Mouse (Mus musculus) midbrain, postnatal 0 days (tissue): Measurements from ENCODE around the gene Fbxo6. TPM values are rescaled to one million over a fixed set of nuclear protein-coding genes. Genes with fewer than 3 reads are reported as not detected.

Source experiments
- ATAC-seq: fragments of 200-750 bp; cut with Nextera tagmentation; 2 replicates; pipeline ENCODE4 v1.8.0; 2017; ENCODE audit warnings: moderate number of reproducible peaks, mild to moderate bottlenecking, moderate TSS enrichment, moderate library complexity; ENCODE audit not compliant: low FRiP score
- DNase-seq: peaks from one replicate; pipeline ENCODE4 v3.0.0-alpha.2; 2015; ENCODE audit warnings: low spot score
- H3K27ac ChIP-seq: fragments of 300-500 bp; sonication (generic); 2 replicates; pipeline ENCODE4 v1.5.1; 2014; ENCODE audit warnings: low read depth, mild to moderate bottlenecking, low read length, mixed read lengths
- H3K27me3 ChIP-seq: fragments of 300-500 bp; sonication (generic); 2 replicates; pipeline ENCODE4 v1.6.1; 2014; ENCODE audit warnings: low read length, control low read depth, mixed read lengths; ENCODE audit not compliant: insufficient read depth
- H3K36me3 ChIP-seq: fragments of 300-500 bp; sonication (generic); 2 replicates; pipeline ENCODE4 v1.6.1; 2014; ENCODE audit warnings: low read length, control low read depth, mixed read lengths; ENCODE audit not compliant: insufficient read depth
- H3K4me1 ChIP-seq: fragments of 300-500 bp; sonication (generic); 2 replicates; pipeline ENCODE4 v1.6.1; 2014; ENCODE audit warnings: mild to moderate bottlenecking, control low read depth, antibody characterized with exemption, low read length, mixed read lengths; ENCODE audit not compliant: insufficient read depth
- H3K4me2 ChIP-seq: fragments of 300-500 bp; sonication (generic); 2 replicates; pipeline ENCODE4 v1.6.1; 2014; ENCODE audit warnings: low read depth, mild to moderate bottlenecking, low read length, mixed read lengths; ENCODE audit not compliant: poor library complexity, severe bottlenecking
- H3K4me3 ChIP-seq: fragments of 300-500 bp; sonication (generic); 2 replicates; pipeline ENCODE4 v1.5.1; 2014; ENCODE audit warnings: low read depth, mild to moderate bottlenecking, low read length, moderate library complexity
- H3K9ac ChIP-seq: fragments of 300-500 bp; sonication (generic); replicated peaks from 2 replicates; pipeline ENCODE4 v1.6.1; 2014; ENCODE audit warnings: mild to moderate bottlenecking, low read length, moderate library complexity, mixed read lengths; ENCODE audit not compliant: poor library complexity, severe bottlenecking
- H3K9me3 ChIP-seq: fragments of 300-500 bp; sonication (generic); 2 replicates; pipeline ENCODE4 v1.6.1; 2016; ENCODE audit warnings: low read length, control low read depth
- CTCF ChIP-seq: IDR thresholded peaks from 2 replicates; pipeline ENCODE4 v1.5.1; 2016; ENCODE audit warnings: antibody characterized with exemption, mild to moderate bottlenecking
- WGBS: fragments of 180-500 bp; shearing (Covaris S2); extraction: QIAGEN DNeasy Blood & Tissue Kit; methylation state at CpG from one replicate; pipeline ENCODE4 v1.1.7; 2014; 5-methylcytosine and 5-hydroxymethylcytosine counted together
- polyA plus RNA-seq: library from polyadenylated mRNA; unstranded; fragments of >200 nt; fragmentation: Nextera tagmentation; extraction: Ambion mirVana; gene quantifications from 2 replicates; pipeline ENCODE4 v1.2.1, GENCODE M21; 2015
- total RNA-seq: library from RNA; depleted of rRNA; stranded (reverse); fragments of >200 nt; gene quantifications from 2 replicates; pipeline ENCODE4 v1.2.3, GENCODE M21; 2014

Gene Fbxo6
- total and polyA plus RNA-seq, 2 experiments from 2014 or later = 23.6 to 27.7 TPM

DNA sequence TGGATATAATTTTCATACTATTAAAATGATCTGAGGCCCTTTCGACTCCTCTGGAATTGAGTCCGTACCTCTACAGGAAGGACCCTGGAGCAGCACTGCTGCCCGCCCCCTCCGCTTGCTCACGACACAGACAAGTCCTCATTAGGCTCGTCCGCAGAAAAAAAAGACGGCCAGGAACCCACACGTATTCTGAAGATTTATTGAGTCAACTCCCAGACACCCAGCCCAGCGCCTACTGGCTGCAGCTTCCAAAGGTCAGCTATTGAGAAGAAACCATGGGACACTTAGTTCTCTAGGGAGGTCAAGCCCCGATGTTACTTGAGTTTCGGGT is 12.2 kb downstream of the Fbxo6 start:
- peak overlapping the region; percentile 85 for H3K27ac ChIP-seq
- WGBS = under 1% methylated on average over 12 of the region's 12 CpGs
- ATAC-seq (peak; percentile 19; the same call in 1 of the 2 replicates), DNase-seq (no peak)
- H3K9ac ChIP-seq = peak overlapping the region; percentile 67; the same call in 1 of the 2 replicates
- peaks cover 5% of the 10 kb centered on the region for H3K36me3 ChIP-seq
- no peaks in the 10 kb centered on the region for H3K27me3 ChIP-seq
- H3K4me1 ChIP-seq = no peaks in the 10 kb centered on the region
- H3K9me3 ChIP-seq = no peaks in the 10 kb centered on the region
- peak overlapping the region; percentile 89 for H3K4me2 ChIP-seq
- no peak for TF ChIP-seq CTCF
- H3K4me3 ChIP-seq = peak overlapping the region; percentile 56

DNA sequence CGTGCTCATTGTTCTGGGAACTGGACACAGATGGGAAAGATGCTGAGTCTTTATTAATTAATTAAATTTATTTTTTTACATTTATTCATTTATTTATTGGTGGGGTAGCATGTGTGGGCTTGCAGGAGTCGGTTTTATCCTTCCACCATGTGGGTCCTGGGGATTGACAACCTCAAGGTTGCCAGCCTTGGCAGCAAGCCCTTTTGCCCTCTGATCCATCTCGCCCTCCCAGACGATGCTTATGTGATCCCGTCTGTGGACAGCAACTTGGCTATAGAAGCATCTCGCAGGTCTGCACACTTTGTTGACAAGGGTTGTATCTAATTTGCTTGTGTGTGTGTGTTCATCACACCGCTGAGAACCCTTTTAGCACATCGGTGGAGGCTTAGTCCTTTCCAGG is 14.4 kb downstream of the Fbxo6 start:
- WGBS = 57% methylated on average over 8 of the region's 8 CpGs
- TF ChIP-seq CTCF = no peak
- ATAC-seq (no peak), DNase-seq (peak; percentile 27)
- no peaks in the 10 kb centered on the region for H3K9me3 ChIP-seq
- H3K9ac ChIP-seq = no peak overlapping the region
- H3K4me3 ChIP-seq = no peak overlapping the region
- H3K27me3 ChIP-seq = no peaks in the 10 kb centered on the region
- H3K4me2 ChIP-seq = no peak overlapping the region
- no peaks in the 10 kb centered on the region for H3K36me3 ChIP-seq
- H3K27ac ChIP-seq = no peak overlapping the region
- H3K4me1 ChIP-seq = no peaks in the 10 kb centered on the region

DNA sequence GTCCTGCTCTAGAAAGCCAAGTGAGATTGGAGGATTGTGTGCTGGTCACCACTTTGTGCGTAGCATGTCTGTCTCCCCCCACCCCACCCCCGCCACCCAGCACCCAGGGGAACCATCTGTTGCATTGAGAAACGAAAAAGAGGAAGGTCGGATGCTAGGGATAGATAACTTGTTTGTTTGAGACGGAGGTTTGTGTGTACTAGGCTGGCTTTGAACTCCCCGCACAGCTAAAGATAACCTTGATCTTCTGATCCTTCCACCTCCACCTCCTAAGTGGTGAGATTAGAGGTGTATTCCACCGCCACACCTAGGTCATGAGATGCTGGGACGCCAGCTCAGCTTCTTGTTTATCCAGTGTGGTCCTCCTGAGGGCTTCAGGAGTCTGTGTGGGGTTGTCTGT is 17.0 kb downstream of the Fbxo6 start:
- peaks cover 5% of the 10 kb centered on the region for H3K4me1 ChIP-seq
- no peaks in the 10 kb centered on the region for H3K9me3 ChIP-seq
- no peak overlapping the region for H3K4me2 ChIP-seq
- 78% methylated on average over 8 of the region's 8 CpGs for WGBS
- no peaks in the 10 kb centered on the region for H3K36me3 ChIP-seq
- no peak for DNase-seq
- no peaks in the 10 kb centered on the region for H3K27me3 ChIP-seq
- no peak for TF ChIP-seq CTCF
- H3K9ac ChIP-seq = no peak overlapping the region
- no peak for ATAC-seq
- no peak overlapping the region for H3K4me3 ChIP-seq
- H3K27ac ChIP-seq = no peak overlapping the region

DNA sequence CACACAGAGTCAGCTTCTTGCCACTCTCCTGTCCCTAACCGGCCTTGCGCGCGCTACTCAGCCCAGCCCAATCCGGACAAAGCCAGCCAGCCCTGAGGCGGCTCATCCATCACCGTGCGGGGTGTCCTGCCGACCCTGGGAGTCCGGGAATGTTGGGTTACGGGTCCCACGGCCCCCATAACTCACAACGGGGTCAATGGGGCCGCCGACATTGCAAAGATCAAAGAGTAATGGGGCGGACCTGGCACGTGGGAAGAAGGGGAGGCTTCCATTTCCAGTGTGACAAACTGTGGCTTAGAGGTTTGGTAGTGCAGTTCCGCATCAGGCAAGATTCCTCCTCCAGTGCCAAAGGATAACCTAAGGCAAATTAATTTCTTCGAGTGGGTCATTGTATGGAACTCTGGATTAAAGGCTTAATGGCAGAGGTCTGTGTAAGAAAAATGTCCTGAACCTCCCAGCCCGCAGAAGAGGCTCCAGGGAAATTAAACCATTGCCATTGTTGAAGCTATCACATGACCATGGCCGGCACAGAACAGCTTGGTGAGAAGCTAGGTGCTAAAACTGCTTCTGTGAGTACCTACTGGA is 20.4 kb downstream of the Fbxo6 start:
- peak overlapping the region; percentile 73 for H3K4me3 ChIP-seq
- TF ChIP-seq CTCF = no peak
- under 1% methylated on average over 20 of the region's 21 CpGs for WGBS
- H3K4me2 ChIP-seq = peak overlapping the region; percentile 91
- DNase-seq (peak; percentile 54), ATAC-seq (peak; percentile 39)
- peaks cover 5% of the 10 kb centered on the region for H3K4me1 ChIP-seq
- no peaks in the 10 kb centered on the region for H3K36me3 ChIP-seq
- peak overlapping the region; percentile 92 for H3K9ac ChIP-seq
- no peaks in the 10 kb centered on the region for H3K27me3 ChIP-seq
- H3K9me3 ChIP-seq = no peaks in the 10 kb centered on the region
- H3K27ac ChIP-seq = peak overlapping the region; percentile 94

DNA sequence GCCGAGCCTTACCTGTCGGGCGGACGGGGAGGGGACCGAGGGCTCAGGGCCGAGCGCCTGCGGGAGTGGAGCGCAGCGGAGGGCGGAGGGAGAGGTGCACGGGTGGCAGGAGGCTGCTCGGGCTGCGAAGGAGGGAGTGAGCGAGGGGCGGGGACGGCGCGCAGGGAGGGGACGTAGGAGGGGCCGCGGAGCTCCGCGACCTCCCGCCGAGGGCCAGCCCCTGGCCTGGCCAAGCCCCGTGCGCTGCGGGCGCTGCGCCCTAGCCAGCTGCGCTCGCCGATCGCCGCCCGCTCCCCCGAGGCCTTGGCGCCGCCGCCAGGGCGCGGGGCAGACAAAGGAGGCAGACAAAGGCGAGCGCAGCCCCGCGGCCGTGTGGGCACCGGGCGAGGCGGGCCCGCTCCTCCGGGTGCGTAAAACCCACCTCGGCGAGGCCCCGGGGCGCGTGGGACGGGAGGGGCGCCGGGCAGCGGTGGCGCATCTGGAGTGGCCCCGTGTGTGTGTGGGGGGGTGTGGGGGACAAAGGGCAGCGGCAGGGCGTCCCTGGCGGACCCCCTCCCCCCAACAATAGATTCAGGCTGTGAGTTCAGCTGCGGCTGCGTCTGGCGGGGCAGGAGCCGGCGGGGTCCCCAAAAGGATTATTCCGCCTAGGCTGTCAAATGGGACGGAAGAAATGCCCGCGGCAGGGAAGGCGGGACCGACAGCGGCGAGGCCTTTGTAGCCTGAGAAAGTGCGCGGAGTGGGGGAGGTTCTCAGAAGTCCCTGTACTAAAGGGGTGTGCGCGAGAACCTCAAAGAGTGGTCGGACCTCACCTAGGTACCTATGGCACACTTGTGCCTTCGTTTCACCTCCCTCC is 21.2 kb downstream of the Fbxo6 start, which contains the start of gene Draxin:
Draxin (minus strand) TSS at position 138 of the 853 bp plus-strand sequence.
- TF ChIP-seq CTCF = no peak
- no peaks in the 10 kb centered on the region for H3K36me3 ChIP-seq
- peaks cover 5% of the 10 kb centered on the region for H3K4me1 ChIP-seq
- ATAC-seq = peak; percentile 80
- H3K9ac ChIP-seq = peak within 1 kb of the TSS; percentile 92
- peak within 1 kb of the TSS; percentile 91 for H3K4me2 ChIP-seq
- no peaks in the 10 kb centered on the region for H3K27me3 ChIP-seq
- peak within 1 kb of the TSS; percentile 73 for H3K4me3 ChIP-seq
- under 1% methylated on average over 40 of the region's 87 CpGs for WGBS
- peak within 1 kb of the TSS; percentile 94 for H3K27ac ChIP-seq
- peak; percentile 79 for DNase-seq
- no peaks in the 10 kb centered on the region for H3K9me3 ChIP-seq

DNA sequence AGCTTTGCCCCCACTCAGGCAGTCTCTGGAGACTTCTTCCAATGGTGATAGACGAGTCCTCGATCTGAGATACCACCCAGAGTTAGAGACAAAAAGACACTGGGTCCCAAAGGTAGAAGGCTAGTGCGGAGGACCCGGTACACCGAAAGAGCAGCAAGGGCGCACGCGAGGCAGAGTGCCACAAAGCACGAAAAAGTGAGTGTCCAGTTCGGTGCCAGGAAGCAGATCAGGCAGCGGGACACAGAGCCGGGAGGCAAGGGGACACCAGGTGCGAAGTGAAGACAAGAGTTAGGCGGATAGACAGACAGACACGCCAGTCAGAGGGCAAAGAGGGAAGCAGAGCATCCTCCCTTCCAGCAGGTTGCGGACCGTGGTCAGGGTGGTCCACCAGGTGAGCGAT is 21.8 kb downstream of the Fbxo6 start, which contains the start of gene Mad2l2:
Mad2l2 (plus strand) TSS at position 252 of the 400 bp plus-strand sequence.
- DNase-seq (peak; percentile 23), ATAC-seq (peak; percentile 19; the same call in 1 of the 2 replicates)
- no peaks in the 10 kb centered on the region for H3K9me3 ChIP-seq
- H3K27me3 ChIP-seq = no peaks in the 10 kb centered on the region
- no peak for TF ChIP-seq CTCF
- no peaks in the 10 kb centered on the region for H3K36me3 ChIP-seq
- H3K27ac ChIP-seq = peak within 1 kb of the TSS; percentile 94
- under 1% methylated on average over 17 of the region's 18 CpGs for WGBS
- H3K9ac ChIP-seq = peak within 1 kb of the TSS; percentile 92
- H3K4me1 ChIP-seq = peaks cover 5% of the 10 kb centered on the region
- H3K4me2 ChIP-seq = peak within 1 kb of the TSS; percentile 91
- H3K4me3 ChIP-seq = peak within 1 kb of the TSS; percentile 73
